Mouse (Mus musculus) heart, embryonic 12.5 days (tissue): ENCODE results near the gene Podxl. TPM values are rescaled to one million over a fixed set of nuclear protein-coding genes. Genes with fewer than 3 reads are reported as not detected.
"Not testable (repeated sequence)": the region's sequence is repeated elsewhere in the genome, so short reads cannot be mapped to it uniquely, and the experiment has no call there.

Source experiments
- ATAC-seq: fragments of 200-750 bp; cut with Nextera tagmentation; 2 replicates; pipeline ENCODE4 v1.8.0; 2017; ENCODE audit warnings: moderate TSS enrichment, moderate library complexity; ENCODE audit not compliant: insufficient number of reproducible peaks, low FRiP score
- H3K27ac ChIP-seq: fragments of 300-500 bp; sonication (generic); 2 replicates; pipeline ENCODE4 v1.5.1; 2016; ENCODE audit warnings: mild to moderate bottlenecking, moderate library complexity; ENCODE audit not compliant: poor library complexity, severe bottlenecking
- H3K27me3 ChIP-seq: fragments of 300-500 bp; sonication (generic); replicated peaks from 2 replicates; pipeline ENCODE4 v1.6.1; 2016; ENCODE audit warnings: mild to moderate bottlenecking, moderate library complexity
- H3K36me3 ChIP-seq: fragments of 300-500 bp; sonication (generic); 2 replicates; pipeline ENCODE4 v1.6.1; 2016; ENCODE audit warnings: mild to moderate bottlenecking, moderate library complexity
- H3K4me1 ChIP-seq: fragments of 300-500 bp; sonication (generic); replicated peaks from 2 replicates; pipeline ENCODE4 v1.6.1; 2016; ENCODE audit warnings: mild to moderate bottlenecking
- H3K4me2 ChIP-seq: fragments of 300-500 bp; sonication (generic); 2 replicates; pipeline ENCODE4 v1.6.1; 2016; ENCODE audit warnings: mild to moderate bottlenecking, moderate library complexity
- H3K4me3 ChIP-seq: fragments of 300-500 bp; sonication (generic); 2 replicates; pipeline ENCODE4 v1.5.1; 2016; ENCODE audit warnings: mild to moderate bottlenecking
- H3K9ac ChIP-seq: fragments of 300-500 bp; sonication (generic); 2 replicates; pipeline ENCODE4 v1.6.1; 2016; ENCODE audit warnings: mild to moderate bottlenecking, moderate library complexity
- H3K9me3 ChIP-seq: fragments of 300-500 bp; sonication (generic); replicated peaks from 2 replicates; pipeline ENCODE4 v1.6.1; 2016; ENCODE audit warnings: mild to moderate bottlenecking, moderate library complexity
- WGBS: fragments of 180-500 bp; shearing (Covaris S2); methylation state at CpG from one replicate; pipeline ENCODE4 v1.1.7; 2016; 5-methylcytosine and 5-hydroxymethylcytosine counted together
- polyA plus RNA-seq: library from polyadenylated mRNA; unstranded; fragments of >200 nt; fragmentation: Nextera tagmentation; extraction: Ambion mirVana; gene quantifications from 2 replicates; pipeline ENCODE4 v1.2.1, GENCODE M21; 2016

The Podxl gene
- polyA plus RNA-seq, 1 experiment from 2014 or later = 27.9 TPM

GRCm38 (mm10) chr6:31564901-31565391 lies 1.2 kb upstream of the Podxl start:
- H3K9ac ChIP-seq = 0 out of 2 replicates have a peak overlapping the region, but pooled peaks have one; percentile 10
- H3K27me3 ChIP-seq = no peaks in the 10 kb centered on the region
- H3K4me3 ChIP-seq = peak overlapping the region; percentile 60
- no peaks in the 10 kb centered on the region for H3K9me3 ChIP-seq
- H3K4me1 ChIP-seq = peaks cover 41% of the 10 kb centered on the region
- H3K4me2 ChIP-seq = peak overlapping the region; percentile 97
- no peak for ATAC-seq
- H3K27ac ChIP-seq = no peak overlapping the region
- no peaks in the 10 kb centered on the region for H3K36me3 ChIP-seq
- 3% methylated on average over 17 of the region's 17 CpGs for WGBS

GRCm38 (mm10) chr6:31564182-31564531 lies 376 bp upstream of the Podxl start:
- peak overlapping the region; percentile 48; the same call in 1 of the 2 replicates for H3K27ac ChIP-seq
- under 1% methylated on average over 18 of the region's 18 CpGs for WGBS
- H3K9me3 ChIP-seq = no peaks in the 10 kb centered on the region
- H3K4me3 ChIP-seq = peak overlapping the region; percentile 60
- no peaks in the 10 kb centered on the region for H3K27me3 ChIP-seq
- no peaks in the 10 kb centered on the region for H3K36me3 ChIP-seq
- H3K4me2 ChIP-seq = peak overlapping the region; percentile 97
- peak overlapping the region; percentile 81 for H3K9ac ChIP-seq
- peaks cover 44% of the 10 kb centered on the region for H3K4me1 ChIP-seq
- peak; percentile 28; the same call in 1 of the 2 replicates for ATAC-seq

DNA sequence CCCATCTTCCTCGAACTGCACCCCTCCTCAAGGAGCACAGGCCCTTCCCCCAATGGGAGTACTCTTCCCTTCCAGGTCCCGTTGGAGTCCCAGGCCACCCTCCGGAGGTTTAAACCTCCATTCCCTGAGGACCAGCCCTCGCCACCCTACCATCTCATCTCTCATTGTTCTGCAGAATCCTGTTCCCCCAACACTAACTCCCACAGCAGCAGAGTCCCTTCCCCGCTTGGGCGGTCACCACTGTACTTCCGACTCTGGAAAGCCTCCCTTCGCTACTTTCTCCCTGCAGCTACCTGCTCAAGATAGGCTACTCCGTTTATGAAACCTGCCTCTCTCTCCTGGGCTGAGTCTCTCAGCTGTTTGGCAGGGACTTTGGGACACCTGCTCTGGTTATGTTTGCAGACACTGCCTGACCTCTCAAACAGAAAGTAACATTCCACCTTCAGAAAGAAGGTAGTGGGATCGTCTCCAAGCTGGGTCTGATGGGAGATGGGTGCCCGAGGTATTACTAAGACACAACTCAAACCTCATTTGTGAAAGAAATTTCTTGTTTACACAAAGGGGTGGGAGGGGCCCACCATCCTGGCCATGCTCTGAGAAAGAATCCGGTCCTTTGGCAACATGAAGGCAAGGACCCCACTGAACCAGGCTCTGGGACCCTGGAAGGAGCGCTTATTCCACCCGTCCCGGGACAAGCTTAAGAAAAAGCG lies 1.3 kb downstream of the Podxl start:
- H3K36me3 ChIP-seq = no peaks in the 10 kb centered on the region
- ATAC-seq = no peak
- H3K9me3 ChIP-seq = no peaks in the 10 kb centered on the region
- peak overlapping the region; percentile 81 for H3K9ac ChIP-seq
- H3K4me2 ChIP-seq = peak overlapping the region; percentile 97
- H3K27me3 ChIP-seq = no peaks in the 10 kb centered on the region
- WGBS = 6% methylated on average over 16 of the region's 16 CpGs
- H3K27ac ChIP-seq = no peak overlapping the region
- H3K4me3 ChIP-seq = peak overlapping the region; percentile 60
- H3K4me1 ChIP-seq = peaks cover 34% of the 10 kb centered on the region

DNA sequence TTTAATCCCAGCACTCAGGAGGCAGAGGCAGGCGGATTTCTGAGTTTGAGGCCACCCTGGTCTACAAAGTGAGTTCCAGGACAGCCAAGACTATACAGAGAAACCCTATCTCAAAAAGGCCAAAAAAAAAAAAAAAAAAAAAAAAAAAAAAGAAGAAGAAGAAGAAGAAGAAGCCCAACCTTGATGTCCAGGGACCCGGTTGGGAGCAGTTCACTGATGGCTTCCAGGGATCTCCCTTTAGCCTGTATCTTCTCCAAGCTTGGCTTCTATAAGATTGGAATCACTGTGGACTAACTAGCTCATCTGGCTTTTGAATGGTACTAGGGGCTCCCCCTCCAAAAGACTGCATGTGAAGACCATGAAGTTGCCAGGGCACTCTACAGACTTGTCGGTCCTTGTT lies 1.8 kb downstream of the Podxl start:
- H3K36me3 ChIP-seq, H3K27me3 ChIP-seq, H3K9me3 ChIP-seq, ATAC-seq, H3K27ac ChIP-seq: not testable (repeated sequence)
- Histone ChIP-seq H3K9ac (peak overlapping the region; percentile 81), H3K4me3 (peak overlapping the region; percentile 60), H3K4me2 (peak overlapping the region; percentile 97), H3K4me1 (peaks cover 34% of the 10 kb centered on the region)
- WGBS = 40% methylated on average over 3 of the region's 3 CpGs

GRCm38 (mm10) chr6:31560138-31560959 lies 3.4 kb downstream of the Podxl start:
- Histone ChIP-seq H3K4me2 (peak overlapping the region; percentile 97), H3K9me3 (no peaks in the 10 kb centered on the region), H3K27ac (no peak overlapping the region), H3K4me1 (peaks cover 34% of the 10 kb centered on the region), H3K27me3 (no peaks in the 10 kb centered on the region), H3K4me3 (no peak overlapping the region), H3K36me3 (no peaks in the 10 kb centered on the region), H3K9ac (0 out of 2 replicates have a peak overlapping the region, but pooled peaks have one; percentile 40)
- WGBS = 26% methylated on average over 13 of the region's 13 CpGs
- no peak for ATAC-seq

GRCm38 (mm10) chr6:31556460-31557100 lies 7.2 kb downstream of the Podxl start:
- Histone ChIP-seq H3K9me3 (no peaks in the 10 kb centered on the region), H3K4me2 (no peak overlapping the region), H3K4me3 (no peak overlapping the region), H3K36me3 (no peaks in the 10 kb centered on the region), H3K27me3 (no peaks in the 10 kb centered on the region), H3K4me1 (peaks cover 27% of the 10 kb centered on the region), H3K9ac (no peak overlapping the region), H3K27ac (no peak overlapping the region)
- 84% methylated on average over 7 of the region's 7 CpGs for WGBS
- no peak for ATAC-seq

- WGBS = 77% methylated on average over 22 of the region's 22 CpGs
Observed at GRCm38 (mm10) chr6:31550876-31551532, 12.8 kb downstream of the Podxl start.

DNA sequence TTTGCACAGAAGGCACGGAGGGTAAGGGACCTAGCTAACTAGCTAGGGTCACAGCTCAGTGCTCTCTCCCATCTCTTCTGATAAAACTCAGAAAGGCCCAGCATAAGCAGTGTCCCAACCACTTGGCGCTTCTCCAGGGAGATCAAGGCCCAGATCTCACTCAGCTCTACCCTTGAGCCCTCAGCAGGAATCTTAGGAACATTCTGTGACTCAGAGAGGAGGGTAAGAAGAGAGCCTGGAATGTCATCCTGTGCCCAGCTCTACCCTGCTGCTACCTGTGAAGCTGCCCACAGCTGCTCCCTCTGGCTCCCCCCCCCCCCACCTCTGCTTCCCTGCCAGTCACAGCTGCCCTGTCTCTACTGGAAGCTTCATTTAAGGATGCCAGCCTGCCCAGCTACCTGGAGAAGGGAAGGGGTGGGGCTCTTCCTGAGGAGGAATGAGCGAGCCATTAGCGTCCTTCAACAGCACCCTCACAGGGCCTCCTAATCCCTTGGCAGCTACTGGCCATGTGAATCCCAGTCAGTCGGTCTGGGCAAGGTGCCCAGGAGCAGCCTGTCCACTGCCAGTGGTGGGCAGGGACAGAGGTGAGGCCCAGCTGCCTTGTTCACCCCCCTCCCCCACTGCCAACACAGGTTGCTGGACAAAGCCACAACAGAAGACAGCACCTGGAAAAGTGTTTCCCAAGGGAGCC lies 14.3 kb downstream of the Podxl start:
- Histone ChIP-seq H3K4me2 (peak overlapping the region; percentile 17), H3K4me1 (peaks cover 56% of the 10 kb centered on the region)
- no peak for ATAC-seq

More at GRCm38 (mm10) chr6:31550876-31551532, 12.8 kb downstream of the Podxl start:
- Histone ChIP-seq H3K4me1 (peaks cover 51% of the 10 kb centered on the region), H3K9ac (no peak overlapping the region), H3K9me3 (no peaks in the 10 kb centered on the region), H3K27ac (no peak overlapping the region), H3K36me3 (no peaks in the 10 kb centered on the region), H3K4me2 (no peak overlapping the region), H3K27me3 (no peaks in the 10 kb centered on the region), H3K4me3 (no peak overlapping the region)
- no peak for ATAC-seq

GRCm38 (mm10) chr6:31544318-31544717 lies 19.5 kb downstream of the Podxl start:
- H3K4me2 ChIP-seq = peak overlapping the region; percentile 36
- no peaks in the 10 kb centered on the region for H3K9me3 ChIP-seq
- H3K27me3 ChIP-seq = no peaks in the 10 kb centered on the region
- peak overlapping the region; percentile 30; the same call in 1 of the 2 replicates for H3K9ac ChIP-seq
- H3K27ac ChIP-seq = peak overlapping the region; percentile 66
- H3K36me3 ChIP-seq = peaks cover 3% of the 10 kb centered on the region; the same call in 1 of the 2 replicates
- WGBS = 38% methylated on average over 4 of the region's 4 CpGs
- H3K4me3 ChIP-seq = no peak overlapping the region
- H3K4me1 ChIP-seq = peaks cover 40% of the 10 kb centered on the region
- ATAC-seq = peak; percentile 69

More for the DNA sequence above, 14.3 kb downstream of the Podxl start:
- Histone ChIP-seq H3K9me3 (no peaks in the 10 kb centered on the region), H3K9ac (peak overlapping the region; percentile 52; the same call in 1 of the 2 replicates), H3K27ac (peak overlapping the region; percentile 68), H3K4me3 (no peak overlapping the region), H3K27me3 (no peaks in the 10 kb centered on the region), H3K36me3 (no peaks in the 10 kb centered on the region)
- 46% methylated on average over 5 of the region's 5 CpGs for WGBS

DNA sequence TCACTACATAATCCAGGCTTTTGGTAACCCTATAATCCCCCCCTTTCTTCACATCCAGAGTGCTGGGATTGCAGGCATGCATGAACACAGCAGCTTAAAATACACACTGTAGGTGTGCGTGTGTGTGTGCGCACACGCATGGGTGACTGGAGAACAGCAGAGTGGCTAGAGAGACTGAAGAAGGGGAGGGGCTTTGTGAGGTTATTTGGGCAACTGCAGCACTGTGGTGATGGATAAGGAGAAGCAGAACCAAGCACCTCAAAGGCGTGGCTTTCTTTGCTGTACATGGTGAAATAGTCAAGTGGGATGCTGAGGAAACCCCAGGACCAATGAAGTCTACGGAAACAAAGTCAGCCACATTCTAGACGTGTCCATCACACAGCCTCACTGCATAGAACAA lies 23.8 kb downstream of the Podxl start:
- no peak overlapping the region for H3K4me3 ChIP-seq
- 80% methylated on average over 6 of the region's 6 CpGs for WGBS
- peaks cover 17% of the 10 kb centered on the region for H3K4me1 ChIP-seq
- no peak overlapping the region for H3K4me2 ChIP-seq
- no peak overlapping the region for H3K9ac ChIP-seq
- no peaks in the 10 kb centered on the region for H3K9me3 ChIP-seq
- ATAC-seq = no peak
- no peaks in the 10 kb centered on the region for H3K27me3 ChIP-seq
- peaks cover 3% of the 10 kb centered on the region; the same call in 1 of the 2 replicates for H3K36me3 ChIP-seq
- no peak overlapping the region for H3K27ac ChIP-seq
